Mouse (Mus musculus) heart, postnatal 0 days (tissue): ENCODE results near the gene Relt.

Experiments
- CTCF ChIP-seq: IDR thresholded peaks from 2 replicates; pipeline ENCODE4 v1.5.1; 2016; ENCODE audit warnings: antibody characterized with exemption, control low read depth, low read depth
- EP300 ChIP-seq: IDR thresholded peaks from 2 replicates; pipeline ENCODE4 v1.6.1; 2016; ENCODE audit warnings: antibody characterized with exemption, low read depth

DNA sequence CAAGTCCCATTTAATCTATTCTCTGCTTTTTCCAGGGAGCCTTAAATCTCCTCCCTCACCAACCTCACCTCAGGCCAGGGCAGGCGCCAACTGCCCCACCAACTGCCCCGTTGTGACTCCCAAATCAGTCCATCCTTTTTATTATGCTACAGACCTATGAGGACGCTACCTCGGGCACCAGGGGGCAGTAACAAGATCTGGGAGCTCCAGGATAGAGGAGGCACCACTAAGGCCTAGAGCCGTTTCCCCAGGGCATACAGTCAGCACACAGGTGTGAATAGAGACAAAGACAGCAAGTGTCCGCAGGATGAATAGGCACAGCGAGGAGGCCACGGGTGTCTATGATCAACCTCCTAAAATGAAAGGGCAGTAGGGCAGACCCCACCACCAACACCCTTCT lies 45.3 kb upstream of the Relt start:
- TF ChIP-seq CTCF: peak; percentile 56
- TF ChIP-seq EP300: no peak
